Mouse (Mus musculus) stomach, embryonic 14.5 days (tissue): ENCODE results near the gene Lamb3. TPM values are rescaled to one million over a fixed set of nuclear protein-coding genes. Genes with fewer than 3 reads are reported as not detected.

Experiments used
- ATAC-seq: fragments of 200-750 bp; cut with Nextera tagmentation; 2 replicates; pipeline ENCODE4 v1.8.0; 2017; ENCODE audit warnings: low read depth, moderate TSS enrichment; ENCODE audit not compliant: insufficient number of reproducible peaks, insufficient read depth, low FRiP score
- H3K27ac ChIP-seq: fragments of 300-500 bp; sonication (generic); 2 replicates; pipeline ENCODE4 v1.5.1; 2014; ENCODE audit warnings: mild to moderate bottlenecking, low read length, moderate library complexity, mixed read lengths
- H3K27me3 ChIP-seq: fragments of 300-500 bp; sonication (generic); 2 replicates; pipeline ENCODE4 v1.6.1; 2014; ENCODE audit warnings: low read length, control low read depth, mixed read lengths; ENCODE audit not compliant: control insufficient read depth, insufficient read depth
- H3K36me3 ChIP-seq: fragments of 300-500 bp; sonication (generic); 2 replicates; pipeline ENCODE4 v1.6.1; 2014; ENCODE audit warnings: mild to moderate bottlenecking, control low read depth, low read length, moderate library complexity, mixed read lengths; ENCODE audit not compliant: control insufficient read depth, insufficient read depth
- H3K4me1 ChIP-seq: fragments of 300-500 bp; sonication (generic); 2 replicates; pipeline ENCODE4 v1.6.1; 2014; ENCODE audit warnings: low read length, control low read depth, mixed read lengths; ENCODE audit not compliant: control insufficient read depth, insufficient read depth
- H3K4me2 ChIP-seq: fragments of 300-500 bp; sonication (generic); replicated peaks from 2 replicates; pipeline ENCODE4 v1.6.1; 2014; ENCODE audit warnings: low read depth, low read length, control low read depth
- H3K4me3 ChIP-seq: fragments of 300-500 bp; sonication (generic); 2 replicates; pipeline ENCODE4 v1.5.1; 2014; ENCODE audit warnings: low read depth, low read length, control low read depth
- H3K9ac ChIP-seq: fragments of 300-500 bp; sonication (generic); replicated peaks from 2 replicates; pipeline ENCODE4 v1.6.1; 2014; ENCODE audit warnings: low read depth, mild to moderate bottlenecking, control low read depth, low read length, moderate library complexity, mixed read lengths
- H3K9me3 ChIP-seq: fragments of 300-500 bp; sonication (generic); 2 replicates; pipeline ENCODE4 v1.6.1; 2016; ENCODE audit warnings: low read depth, low read length, control low read depth; ENCODE audit not compliant: control insufficient read depth
- WGBS: fragments of 180-500 bp; shearing (Covaris S2); extraction: QIAGEN DNeasy Blood & Tissue Kit; methylation state at CpG from one replicate; pipeline ENCODE4 v1.1.7; 2014; 5-methylcytosine and 5-hydroxymethylcytosine counted together
- polyA plus RNA-seq: library from polyadenylated mRNA; unstranded; fragments of >200 nt; fragmentation: Nextera tagmentation; extraction: Ambion mirVana; gene quantifications from 2 replicates; pipeline ENCODE4 v1.2.1, GENCODE M21; 2014

Gene Lamb3
- polyA plus RNA-seq, 1 experiment from 2014 or later = 9.7 TPM

GRCm38 (mm10) chr1:193272137-193272915 is 64.8 kb downstream of the Lamb3 start:
- WGBS = 17% methylated on average over 24 of the region's 24 CpGs
- Histone ChIP-seq H3K4me1 (peaks cover 12% of the 10 kb centered on the region; the same call in 1 of the 2 replicates), H3K9me3 (no peaks in the 10 kb centered on the region), H3K27me3 (no peaks in the 10 kb centered on the region), H3K36me3 (no peaks in the 10 kb centered on the region), H3K9ac (peak overlapping the region; percentile 52), H3K4me2 (peak overlapping the region; percentile 70), H3K4me3 (peak overlapping the region; percentile 39), H3K27ac (peak overlapping the region; percentile 86)
- ATAC-seq = peak; percentile 29; the same call in 1 of the 2 replicates

GRCm38 (mm10) chr1:193272916-193273601 is 65.6 kb downstream of the Lamb3 start, which contains the start of gene G0s2:
Gene G0s2 (minus strand): TSS chr1:193273217.
- ATAC-seq = peak; percentile 81
- Histone ChIP-seq H3K36me3 (no peaks in the 10 kb centered on the region), H3K27me3 (no peaks in the 10 kb centered on the region), H3K9ac (peak within 1 kb of the TSS; percentile 52), H3K27ac (peak within 1 kb of the TSS; percentile 86), H3K4me1 (peaks cover 12% of the 10 kb centered on the region; the same call in 1 of the 2 replicates), H3K4me2 (peak within 1 kb of the TSS; percentile 70), H3K4me3 (peak within 1 kb of the TSS; percentile 39), H3K9me3 (no peaks in the 10 kb centered on the region)
- 1% methylated on average over 23 of the region's 23 CpGs for WGBS

DNA sequence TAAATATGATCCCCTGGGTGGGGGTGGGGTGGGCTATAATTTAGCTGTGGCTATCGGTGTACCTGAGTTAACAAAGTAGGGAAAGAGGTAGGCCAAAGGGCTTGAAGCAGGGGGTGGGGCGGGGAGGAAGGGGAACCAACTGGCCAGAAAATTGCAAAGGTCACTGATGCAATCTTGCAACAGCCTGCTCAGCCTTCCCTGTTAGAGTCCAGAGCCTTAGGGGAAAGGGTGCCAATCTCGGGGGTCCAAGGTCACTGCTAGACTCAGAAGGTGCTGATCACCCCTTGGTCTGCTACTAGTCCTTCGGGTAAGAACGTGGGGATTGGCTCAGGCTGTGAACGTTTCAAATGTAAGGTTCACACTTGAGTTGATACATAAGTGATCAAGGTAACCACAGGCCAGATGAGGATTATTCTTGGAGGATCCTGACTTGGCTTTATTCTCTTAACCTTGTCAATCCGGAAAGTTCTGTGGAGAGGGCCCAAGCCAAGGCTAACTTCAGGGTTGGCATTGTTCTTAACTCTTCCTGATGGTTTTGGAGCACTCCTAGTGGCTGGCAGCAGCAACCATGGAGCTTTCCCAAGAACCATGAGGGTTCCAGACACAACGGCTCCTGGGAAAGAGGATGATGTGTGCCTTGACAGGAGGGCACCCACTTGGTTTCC is 67.0 kb downstream of the Lamb3 start:
- ATAC-seq = no peak
- Histone ChIP-seq H3K4me3 (no peak overlapping the region), H3K27ac (no peak overlapping the region), H3K27me3 (no peaks in the 10 kb centered on the region), H3K36me3 (no peaks in the 10 kb centered on the region), H3K4me1 (peaks cover 12% of the 10 kb centered on the region; the same call in 1 of the 2 replicates), H3K9ac (no peak overlapping the region), H3K4me2 (no peak overlapping the region), H3K9me3 (no peaks in the 10 kb centered on the region)
- WGBS = 78% methylated on average over 8 of the region's 8 CpGs

- 55% methylated on average over 6 of the region's 6 CpGs for WGBS
- ATAC-seq = no peak
Measured at GRCm38 (mm10) chr1:193278414-193279045, 71.0 kb downstream of the Lamb3 start.

GRCm38 (mm10) chr1:193279492-193279891 is 72.0 kb downstream of the Lamb3 start:
- H3K9me3 ChIP-seq = no peaks in the 10 kb centered on the region

More at GRCm38 (mm10) chr1:193278414-193279045, 71.0 kb downstream of the Lamb3 start:
- Histone ChIP-seq H3K4me3 (no peak overlapping the region), H3K4me1 (no peaks in the 10 kb centered on the region), H3K9me3 (no peaks in the 10 kb centered on the region), H3K36me3 (no peaks in the 10 kb centered on the region), H3K27ac (no peak overlapping the region), H3K4me2 (no peak overlapping the region), H3K9ac (no peak overlapping the region), H3K27me3 (no peaks in the 10 kb centered on the region)

GRCm38 (mm10) chr1:193281344-193281743 is 73.8 kb downstream of the Lamb3 start:
- no peaks in the 10 kb centered on the region for H3K9me3 ChIP-seq
- no peaks in the 10 kb centered on the region for H3K4me1 ChIP-seq
- H3K4me3 ChIP-seq = no peak overlapping the region
- 83% methylated on average over 2 of the region's 2 CpGs for WGBS
- H3K27ac ChIP-seq = no peak overlapping the region
- H3K9ac ChIP-seq = no peak overlapping the region
- H3K4me2 ChIP-seq = no peak overlapping the region
- no peaks in the 10 kb centered on the region for H3K27me3 ChIP-seq
- no peak for ATAC-seq
- no peaks in the 10 kb centered on the region for H3K36me3 ChIP-seq

More at GRCm38 (mm10) chr1:193279492-193279891, 72.0 kb downstream of the Lamb3 start:
- WGBS = 81% methylated on average over 4 of the region's 4 CpGs
- no peak for ATAC-seq
- Histone ChIP-seq H3K27ac (no peak overlapping the region), H3K4me3 (no peak overlapping the region), H3K4me2 (no peak overlapping the region), H3K27me3 (no peaks in the 10 kb centered on the region), H3K4me1 (no peaks in the 10 kb centered on the region), H3K36me3 (no peaks in the 10 kb centered on the region), H3K9ac (no peak overlapping the region)

DNA sequence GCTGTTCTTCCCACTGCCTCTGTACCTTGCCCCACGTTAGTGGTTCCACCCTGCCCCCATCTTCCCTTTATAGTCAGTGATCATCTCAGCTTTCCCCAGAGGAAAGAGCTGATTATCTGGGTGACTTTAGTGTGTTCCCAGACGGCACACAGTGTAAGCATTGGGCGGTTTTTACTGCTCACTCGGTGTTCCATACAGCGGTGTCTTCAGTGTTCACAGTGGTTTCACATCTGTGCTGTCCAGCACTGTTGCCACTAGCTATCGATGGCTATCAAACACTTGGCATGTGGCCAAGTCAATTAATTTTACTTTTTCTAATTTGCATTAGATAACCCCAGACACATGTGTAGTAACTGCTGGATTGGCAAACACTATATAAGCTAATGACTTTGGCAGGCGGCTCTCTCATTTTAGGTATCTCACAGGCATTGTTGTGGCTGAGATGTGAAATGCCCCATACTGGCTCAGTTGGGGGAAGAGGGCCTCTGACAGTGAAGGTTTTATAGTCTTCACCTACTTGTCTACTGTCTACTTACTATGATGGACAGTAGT is 76.8 kb downstream of the Lamb3 start:
- WGBS = 71% methylated on average over 7 of the region's 7 CpGs

More for the DNA sequence above, 76.8 kb downstream of the Lamb3 start:
- H3K36me3 ChIP-seq = no peaks in the 10 kb centered on the region
- no peak for ATAC-seq
- no peak overlapping the region for H3K4me3 ChIP-seq
- no peaks in the 10 kb centered on the region for H3K27me3 ChIP-seq
- H3K4me1 ChIP-seq = no peaks in the 10 kb centered on the region
- no peaks in the 10 kb centered on the region for H3K9me3 ChIP-seq
- H3K27ac ChIP-seq = no peak overlapping the region
- H3K9ac ChIP-seq = no peak overlapping the region
- H3K4me2 ChIP-seq = no peak overlapping the region
